Mouse (Mus musculus) forebrain, embryonic 11.5 days (tissue): ENCODE data around the gene Tbrg4. TPM values are rescaled to one million over a fixed set of nuclear protein-coding genes. Genes with fewer than 3 reads are reported as not detected.

Experiments
- ATAC-seq: fragments of 200-750 bp; cut with Nextera tagmentation; replicated peaks from 2 replicates; pipeline ENCODE4 v1.8.0; 2017; ENCODE audit warnings: moderate TSS enrichment; ENCODE audit not compliant: low FRiP score
- DNase-seq: peaks from one replicate; pipeline ENCODE4 v3.0.0-alpha.2; 2017; ENCODE audit warnings: low spot score
- H3K27ac ChIP-seq: fragments of 300-500 bp; sonication (generic); 2 replicates; pipeline ENCODE4 v1.5.1; 2014; ENCODE audit warnings: low read depth, low read length
- H3K27me3 ChIP-seq: fragments of 300-500 bp; sonication (generic); 2 replicates; pipeline ENCODE4 v1.6.1; 2014; ENCODE audit warnings: mild to moderate bottlenecking, low read length, mixed read lengths; ENCODE audit not compliant: control insufficient read depth, insufficient read depth
- H3K36me3 ChIP-seq: fragments of 300-500 bp; sonication (generic); 2 replicates; pipeline ENCODE4 v1.6.1; 2014; ENCODE audit warnings: mild to moderate bottlenecking, low read length, moderate library complexity, mixed read lengths; ENCODE audit not compliant: control insufficient read depth, insufficient read depth
- H3K4me1 ChIP-seq: fragments of 300-500 bp; sonication (generic); replicated peaks from 2 replicates; pipeline ENCODE4 v1.6.1; 2014; ENCODE audit warnings: low read length, mixed read lengths; ENCODE audit not compliant: control insufficient read depth, insufficient read depth
- H3K4me2 ChIP-seq: fragments of 300-500 bp; sonication (generic); 2 replicates; pipeline ENCODE4 v1.6.1; 2014; ENCODE audit warnings: low read depth, mild to moderate bottlenecking, low read length, moderate library complexity, mixed read lengths; ENCODE audit not compliant: severe bottlenecking
- H3K4me3 ChIP-seq: fragments of 300-500 bp; sonication (generic); 2 replicates; pipeline ENCODE4 v1.5.1; 2014; ENCODE audit warnings: low read depth, low read length
- H3K9ac ChIP-seq: fragments of 300-500 bp; sonication (generic); 2 replicates; pipeline ENCODE4 v1.6.1; 2014; ENCODE audit warnings: low read length
- H3K9me3 ChIP-seq: fragments of 300-500 bp; sonication (generic); 2 replicates; pipeline ENCODE4 v1.6.1; 2016; ENCODE audit warnings: low read length, mixed read lengths; ENCODE audit not compliant: control insufficient read depth
- WGBS: fragments of 180-500 bp; shearing (Covaris S2); extraction: QIAGEN DNeasy Blood & Tissue Kit; methylation state at CpG from one replicate; pipeline ENCODE4 v1.1.7; 2014; 5-methylcytosine and 5-hydroxymethylcytosine counted together
- polyA plus RNA-seq: library from polyadenylated mRNA; unstranded; fragments of >200 nt; fragmentation: Nextera tagmentation; extraction: Ambion mirVana; gene quantifications from 2 replicates; pipeline ENCODE4 v1.2.1, GENCODE M21; 2014

Gene Tbrg4
- polyA plus RNA-seq, 1 experiment from 2014 or later: 53.0 TPM

DNA sequence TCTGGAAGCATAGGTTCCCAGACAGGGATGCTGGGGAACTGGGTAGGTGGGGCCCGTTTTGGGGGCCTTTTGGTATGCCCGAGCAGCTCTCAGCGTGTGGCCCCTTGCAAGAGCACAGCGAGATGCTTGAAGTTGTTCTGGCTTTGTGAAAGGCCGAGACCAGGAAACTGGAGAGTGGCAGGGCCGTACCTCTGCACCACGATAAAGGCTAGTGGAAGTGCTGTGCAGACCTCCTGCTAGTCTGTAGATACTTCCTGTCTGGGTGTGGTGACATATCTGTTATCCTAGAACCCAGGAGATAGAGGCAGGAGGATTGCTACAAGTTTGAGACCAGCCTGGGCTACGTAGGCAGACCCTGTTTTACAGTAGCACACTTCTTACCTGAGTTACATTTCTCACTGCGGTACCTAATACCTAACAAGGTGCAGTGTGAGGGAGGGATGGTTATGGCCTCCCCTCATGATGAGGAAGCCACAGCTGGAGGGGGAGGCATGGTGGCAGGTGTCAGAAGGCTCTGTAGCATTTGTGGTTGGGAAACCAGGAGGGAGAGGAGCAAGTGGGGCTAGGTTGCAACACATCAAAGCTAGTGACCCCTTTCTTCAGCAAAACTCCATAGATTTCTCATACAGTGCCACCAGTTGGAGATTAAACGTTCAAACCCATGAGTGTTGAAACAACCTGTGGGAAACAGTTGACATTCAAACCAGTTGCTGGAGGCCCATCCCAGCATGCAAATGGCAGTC lies 34.8 kb downstream of the Tbrg4 start:
- H3K4me3 ChIP-seq: no peak overlapping the region
- H3K36me3 ChIP-seq: peaks cover 8% of the 10 kb centered on the region
- no peak for ATAC-seq
- H3K27me3 ChIP-seq: no peaks in the 10 kb centered on the region
- H3K4me1 ChIP-seq: no peaks in the 10 kb centered on the region
- H3K27ac ChIP-seq: no peak overlapping the region
- H3K9ac ChIP-seq: no peak overlapping the region
- no peak for DNase-seq
- H3K9me3 ChIP-seq: no peaks in the 10 kb centered on the region
- H3K4me2 ChIP-seq: no peak overlapping the region
- 85% methylated on average over 10 of the region's 10 CpGs for WGBS

GRCm38 (mm10) chr11:6589838-6590237 lies 36.0 kb downstream of the Tbrg4 start:
- H3K4me2 ChIP-seq: no peak overlapping the region
- ATAC-seq (no peak), DNase-seq (no peak)
- no peaks in the 10 kb centered on the region for H3K4me1 ChIP-seq
- no peaks in the 10 kb centered on the region for H3K27me3 ChIP-seq
- H3K4me3 ChIP-seq: no peak overlapping the region
- 93% methylated on average over 7 of the region's 7 CpGs for WGBS
- no peak overlapping the region for H3K9ac ChIP-seq
- no peak overlapping the region for H3K27ac ChIP-seq
- H3K36me3 ChIP-seq: peaks cover 9% of the 10 kb centered on the region
- H3K9me3 ChIP-seq: no peaks in the 10 kb centered on the region

DNA sequence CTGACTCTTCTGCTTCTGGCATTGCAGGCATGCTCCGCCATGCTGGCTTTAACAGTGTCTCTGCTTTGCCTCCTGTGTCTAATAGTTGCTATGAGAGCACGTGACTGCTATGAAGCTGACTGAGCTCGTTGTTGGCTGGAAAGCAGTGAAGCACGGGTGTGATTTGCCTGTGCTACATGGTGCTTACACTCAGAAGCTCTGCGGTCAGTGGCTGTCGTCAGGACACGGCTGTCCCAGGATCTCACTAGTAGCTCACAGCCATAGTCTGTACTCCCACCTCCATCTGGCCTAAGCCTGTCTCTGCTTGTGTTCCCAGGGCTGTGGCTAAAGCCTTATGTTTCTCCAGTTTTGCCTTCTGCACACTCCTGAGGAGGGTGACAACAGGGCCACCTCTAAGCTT lies 37.6 kb downstream of the Tbrg4 start:
- Histone ChIP-seq H3K36me3 (peaks cover 9% of the 10 kb centered on the region), H3K4me1 (no peaks in the 10 kb centered on the region), H3K9ac (no peak overlapping the region), H3K9me3 (no peaks in the 10 kb centered on the region), H3K4me3 (no peak overlapping the region), H3K4me2 (no peak overlapping the region), H3K27ac (no peak overlapping the region), H3K27me3 (no peaks in the 10 kb centered on the region)
- DNase-seq: no peak
- 95% methylated on average over 7 of the region's 7 CpGs for WGBS
- ATAC-seq: no peak

DNA sequence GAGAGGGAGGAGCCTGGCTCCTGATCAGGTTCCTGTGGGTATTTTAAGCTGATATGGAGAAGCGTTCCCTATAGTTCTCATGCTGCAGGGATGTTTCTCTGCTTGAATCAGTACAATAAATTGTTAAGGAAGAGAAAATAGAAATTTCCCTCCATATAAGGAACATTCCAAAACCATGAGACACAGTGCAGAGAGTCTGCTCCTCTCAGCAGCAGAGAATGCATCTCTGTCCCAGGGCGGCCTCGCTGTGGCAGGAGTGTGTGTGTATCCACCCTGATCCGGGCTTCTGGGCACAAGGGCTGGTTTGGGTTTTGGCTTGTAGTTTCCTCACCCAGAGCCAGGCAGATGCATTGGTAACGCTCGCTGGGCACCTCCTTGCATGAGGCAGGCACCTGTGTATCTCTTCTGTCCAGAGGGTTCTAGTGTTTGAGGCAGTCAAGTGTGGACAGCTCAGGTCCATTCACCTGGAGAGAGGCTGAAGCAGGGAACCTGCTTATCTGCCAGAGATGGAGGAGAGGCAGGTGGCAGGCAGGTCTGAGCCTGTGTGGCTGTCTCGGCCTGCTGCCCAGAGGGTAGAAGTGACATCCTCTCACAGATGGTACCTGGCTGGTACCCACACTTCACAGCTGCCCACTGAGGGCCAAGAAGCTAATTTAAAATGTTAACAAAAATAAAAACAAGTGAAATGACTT lies 38.5 kb downstream of the Tbrg4 start:
- Histone ChIP-seq H3K4me2 (no peak overlapping the region), H3K4me3 (no peak overlapping the region), H3K27me3 (no peaks in the 10 kb centered on the region), H3K27ac (no peak overlapping the region), H3K9ac (no peak overlapping the region), H3K9me3 (no peaks in the 10 kb centered on the region), H3K36me3 (peaks cover 2% of the 10 kb centered on the region; the same call in 1 of the 2 replicates), H3K4me1 (no peaks in the 10 kb centered on the region)
- DNase-seq (no peak), ATAC-seq (no peak)
- WGBS: 92% methylated on average over 7 of the region's 7 CpGs

GRCm38 (mm10) chr11:6586660-6587059 lies 39.2 kb downstream of the Tbrg4 start:
- H3K4me3 ChIP-seq: no peak overlapping the region
- no peaks in the 10 kb centered on the region for H3K9me3 ChIP-seq
- peaks cover 2% of the 10 kb centered on the region; the same call in 1 of the 2 replicates for H3K36me3 ChIP-seq
- no peaks in the 10 kb centered on the region for H3K4me1 ChIP-seq
- no peak overlapping the region for H3K9ac ChIP-seq
- H3K27ac ChIP-seq: no peak overlapping the region
- no peak overlapping the region for H3K4me2 ChIP-seq
- no peaks in the 10 kb centered on the region for H3K27me3 ChIP-seq
- DNase-seq: no peak
- 86% methylated on average over 3 of the region's 3 CpGs for WGBS
- ATAC-seq: no peak

DNA sequence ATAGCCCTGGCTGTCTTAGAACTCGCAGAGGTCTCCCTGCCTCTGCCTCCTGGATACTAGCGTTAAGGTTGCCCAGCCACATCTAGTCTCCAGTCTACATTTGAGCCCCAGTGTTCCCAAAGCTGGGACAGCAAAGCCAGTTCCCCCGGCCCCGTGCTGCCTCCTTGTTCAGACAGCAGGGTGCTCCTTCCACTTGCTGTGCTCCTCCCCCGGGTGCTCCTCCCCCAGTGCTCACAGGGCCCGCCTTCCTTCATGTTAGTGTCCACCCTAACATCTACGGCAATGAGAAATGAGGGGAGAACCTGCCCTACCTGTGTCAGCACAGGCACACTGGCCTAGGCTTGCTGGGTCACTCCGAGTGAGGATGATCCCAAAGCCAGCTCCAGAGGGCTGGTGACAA lies 40.1 kb downstream of the Tbrg4 start:
- Histone ChIP-seq H3K4me1 (no peaks in the 10 kb centered on the region), H3K27ac (no peak overlapping the region), H3K4me2 (no peak overlapping the region), H3K4me3 (no peak overlapping the region), H3K36me3 (peaks cover 2% of the 10 kb centered on the region; the same call in 1 of the 2 replicates), H3K27me3 (no peaks in the 10 kb centered on the region), H3K9ac (no peak overlapping the region), H3K9me3 (no peaks in the 10 kb centered on the region)
- ATAC-seq (no peak), DNase-seq (no peak)
- 97% methylated on average over 8 of the region's 8 CpGs for WGBS

DNA sequence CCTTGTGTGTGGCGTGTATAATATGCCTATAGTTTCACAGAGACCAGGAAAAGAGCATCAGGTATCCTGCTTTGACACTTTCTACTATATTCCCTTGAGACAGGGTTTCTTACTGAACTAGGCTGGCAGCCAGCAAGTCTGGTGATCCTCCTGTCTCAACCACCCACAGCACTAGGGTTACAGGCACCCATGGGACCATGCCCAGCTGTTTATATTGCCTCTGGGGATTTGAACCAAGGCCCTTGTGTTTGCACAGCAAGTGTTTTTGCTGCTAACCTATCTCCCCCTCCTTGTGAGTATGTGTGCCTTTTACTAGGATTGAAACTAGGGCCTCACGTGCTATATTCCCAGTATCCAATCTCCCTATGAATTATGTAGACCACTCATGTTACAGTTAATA lies 44.3 kb downstream of the Tbrg4 start:
- 94% methylated on average over 2 of the region's 2 CpGs for WGBS
- ATAC-seq (no peak), DNase-seq (no peak)
- Histone ChIP-seq H3K27ac (no peak overlapping the region), H3K9ac (no peak overlapping the region), H3K4me3 (no peak overlapping the region), H3K4me2 (no peak overlapping the region), H3K4me1 (no peaks in the 10 kb centered on the region), H3K27me3 (no peaks in the 10 kb centered on the region), H3K36me3 (peaks cover 2% of the 10 kb centered on the region; the same call in 1 of the 2 replicates), H3K9me3 (no peaks in the 10 kb centered on the region)

DNA sequence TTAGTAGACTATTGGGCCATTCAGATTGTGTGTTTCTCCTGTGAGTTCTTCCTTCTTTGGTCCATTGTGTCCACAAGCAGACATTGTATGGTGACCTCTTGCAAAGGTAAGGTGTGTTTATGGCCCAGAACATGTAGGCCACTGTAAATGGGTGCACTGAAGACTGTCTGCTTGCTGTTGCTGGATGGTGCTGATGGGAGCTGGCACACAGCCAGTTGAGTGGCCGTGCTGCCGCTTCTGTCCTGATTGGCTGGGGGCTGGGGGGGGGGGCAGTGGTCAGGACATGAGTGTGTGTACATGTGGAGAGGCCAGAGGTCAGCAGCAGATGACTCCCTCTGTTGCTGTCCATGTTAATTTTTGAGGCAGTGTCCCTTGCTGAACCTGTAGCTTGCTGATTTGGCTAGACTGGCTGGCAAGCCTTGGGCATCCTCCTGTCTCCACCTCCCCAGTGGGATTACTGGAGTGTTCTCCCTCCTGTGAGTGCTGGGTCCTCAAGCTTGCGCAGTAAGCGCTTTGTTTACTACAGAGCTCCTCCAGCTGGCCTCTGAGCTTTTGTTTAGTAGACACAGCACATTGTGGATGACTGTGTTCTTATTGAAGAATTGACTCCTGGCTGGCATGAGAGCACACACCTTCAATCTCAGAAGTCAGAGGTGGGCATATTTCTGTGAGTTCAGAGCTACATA lies 45.7 kb downstream of the Tbrg4 start:
- Histone ChIP-seq H3K9ac (no peak overlapping the region), H3K27me3 (no peaks in the 10 kb centered on the region), H3K36me3 (peaks cover 2% of the 10 kb centered on the region; the same call in 1 of the 2 replicates), H3K4me2 (no peak overlapping the region), H3K27ac (no peak overlapping the region; the same call in 1 of the 2 replicates), H3K4me3 (no peak overlapping the region), H3K4me1 (no peaks in the 10 kb centered on the region), H3K9me3 (no peaks in the 10 kb centered on the region)
- no peak for DNase-seq
- no peak for ATAC-seq
- 85% methylated on average over 4 of the region's 4 CpGs for WGBS
